Mouse (Mus musculus): ENCODE results near the gene Daxx. TPM values are rescaled to one million over a fixed set of nuclear protein-coding genes. Genes with fewer than 3 reads are reported as not detected.
"Not testable (repeated sequence)": the region's sequence is repeated elsewhere in the genome, so short reads cannot be mapped to it uniquely, and the experiment has no call there.

Daxx gene
- polyA plus RNA-seq, 1 experiment from 2014 or later, result 35.3 TPM

- peak overlapping the region; percentile 91; the same call in 1 of the 2 replicates for H3K27ac ChIP-seq (replicated peaks)
- no peaks in the 10 kb centered on the region for H3K9me3 ChIP-seq
- peak overlapping the region; percentile 99 for H3K4me2 ChIP-seq
- H3K9ac ChIP-seq, result peak overlapping the region; percentile 81
- no peaks in the 10 kb centered on the region for H3K27me3 ChIP-seq (replicated peaks)
- H3K4me1 ChIP-seq, result peaks cover 53% of the 10 kb centered on the region
- 71% methylated on average over 10 of the region's 10 CpGs for WGBS
- ATAC-seq (ENCODE audit: extremely low read depth, insufficient number of reproducible peaks, low FRiP score, low TSS enrichment), result no peak
- peaks cover 79% of the 10 kb centered on the region for H3K36me3 ChIP-seq
- peak overlapping the region; percentile 61 for H3K4me3 ChIP-seq
Measured at GRCm38 (mm10) chr17:33950131-33950625, 41.0 kb downstream of the Daxx start.

GRCm38 (mm10) chr17:33951021-33951946, 42.1 kb downstream of the Daxx start, which contains the start of gene B3galt4:
Gene B3galt4, minus strand, starts transcription at chr17:33951488.
- Histone ChIP-seq H3K36me3 (peaks cover 68% of the 10 kb centered on the region), H3K27me3 (replicated peaks) (no peaks in the 10 kb centered on the region), H3K4me2 (peak within 1 kb of the TSS; percentile 99), H3K9me3 (no peaks in the 10 kb centered on the region), H3K27ac (replicated peaks) (peak within 1 kb of the TSS; percentile 91), H3K9ac (peak within 1 kb of the TSS; percentile 81), H3K4me3 (peak within 1 kb of the TSS; percentile 61), H3K4me1 (peaks cover 54% of the 10 kb centered on the region)
- ATAC-seq (ENCODE audit: extremely low read depth, insufficient number of reproducible peaks, low FRiP score, low TSS enrichment), result peak; percentile 31; the same call in 1 of the 2 replicates
- WGBS, result under 1% methylated on average over 45 of the region's 45 CpGs

- 70% methylated on average over 13 of the region's 13 CpGs for WGBS
- Histone ChIP-seq H3K4me2 (peak overlapping the region; percentile 99), H3K4me1 (peaks cover 60% of the 10 kb centered on the region), H3K4me3 (peak overlapping the region; percentile 61), H3K27ac (replicated peaks) (peak overlapping the region; percentile 91), H3K36me3 (peaks cover 63% of the 10 kb centered on the region), H3K9ac (peak overlapping the region; percentile 81)
- ATAC-seq (ENCODE audit: extremely low read depth, insufficient number of reproducible peaks, low FRiP score, low TSS enrichment); H3K9me3 ChIP-seq; H3K27me3 ChIP-seq (replicated peaks): not testable (repeated sequence)
Measured at GRCm38 (mm10) chr17:33952015-33952414, 42.8 kb downstream of the Daxx start.

- Histone ChIP-seq H3K27me3 (replicated peaks) (no peaks in the 10 kb centered on the region), H3K9ac (peak overlapping the region; percentile 93), H3K4me1 (peaks cover 60% of the 10 kb centered on the region), H3K27ac (replicated peaks) (no peak overlapping the region), H3K4me3 (0 out of 2 replicates have a peak overlapping the region, but pooled peaks have one; percentile 76), H3K9me3 (no peaks in the 10 kb centered on the region), H3K4me2 (peak overlapping the region; percentile 99), H3K36me3 (peaks cover 58% of the 10 kb centered on the region)
- ATAC-seq (ENCODE audit: extremely low read depth, insufficient number of reproducible peaks, low FRiP score, low TSS enrichment), result no peak
- 76% methylated on average over 4 of the region's 4 CpGs for WGBS
Measured at GRCm38 (mm10) chr17:33952879-33953278, 43.7 kb downstream of the Daxx start.

GRCm38 (mm10) chr17:33953310-33953709, 44.1 kb downstream of the Daxx start:
- Histone ChIP-seq H3K9me3 (no peaks in the 10 kb centered on the region), H3K27ac (replicated peaks) (no peak overlapping the region), H3K27me3 (replicated peaks) (no peaks in the 10 kb centered on the region), H3K4me3 (peak overlapping the region; percentile 76), H3K4me2 (peak overlapping the region; percentile 99), H3K36me3 (peaks cover 57% of the 10 kb centered on the region), H3K9ac (peak overlapping the region; percentile 93), H3K4me1 (peaks cover 60% of the 10 kb centered on the region)
- WGBS, result 75% methylated on average over 3 of the region's 3 CpGs
- ATAC-seq (ENCODE audit: extremely low read depth, insufficient number of reproducible peaks, low FRiP score, low TSS enrichment), result no peak

GRCm38 (mm10) chr17:33953961-33954565, 44.8 kb downstream of the Daxx start:
- Histone ChIP-seq H3K27ac (replicated peaks) (peak overlapping the region; percentile 92), H3K4me2 (peak overlapping the region; percentile 99), H3K27me3 (replicated peaks) (no peaks in the 10 kb centered on the region), H3K9ac (peak overlapping the region; percentile 93), H3K9me3 (no peaks in the 10 kb centered on the region), H3K4me3 (peak overlapping the region; percentile 76), H3K36me3 (peaks cover 57% of the 10 kb centered on the region), H3K4me1 (peaks cover 60% of the 10 kb centered on the region)
- WGBS, result 39% methylated on average over 5 of the region's 5 CpGs
- ATAC-seq (ENCODE audit: extremely low read depth, insufficient number of reproducible peaks, low FRiP score, low TSS enrichment), result no peak

GRCm38 (mm10) chr17:33954646-33955554, 45.7 kb downstream of the Daxx start:
- peaks cover 57% of the 10 kb centered on the region for H3K36me3 ChIP-seq
- H3K9me3 ChIP-seq, result no peaks in the 10 kb centered on the region
- peak overlapping the region; percentile 93 for H3K9ac ChIP-seq
- peak overlapping the region; percentile 99 for H3K4me2 ChIP-seq
- 1% methylated on average over 33 of the region's 33 CpGs for WGBS
- no peaks in the 10 kb centered on the region for H3K27me3 ChIP-seq (replicated peaks)
- peak overlapping the region; percentile 92 for H3K27ac ChIP-seq (replicated peaks)
- ATAC-seq (ENCODE audit: extremely low read depth, insufficient number of reproducible peaks, low FRiP score, low TSS enrichment), result no peak; the same call in 1 of the 2 replicates
- H3K4me3 ChIP-seq, result peak overlapping the region; percentile 76
- peaks cover 54% of the 10 kb centered on the region for H3K4me1 ChIP-seq

GRCm38 (mm10) chr17:33955555-33956214, 46.5 kb downstream of the Daxx start, which contains the start of the genes Vps52 and Rps18:
Gene Vps52, plus strand, starts transcription at chr17:33955812.
Gene Rps18, minus strand, starts transcription at chr17:33956001.
- no peaks in the 10 kb centered on the region for H3K9me3 ChIP-seq
- ATAC-seq (ENCODE audit: extremely low read depth, insufficient number of reproducible peaks, low FRiP score, low TSS enrichment), result peak; percentile 85
- H3K27ac ChIP-seq (replicated peaks), result peak within 1 kb of the TSS; percentile 92
- peaks cover 61% of the 10 kb centered on the region for H3K36me3 ChIP-seq
- H3K4me3 ChIP-seq, result peak within 1 kb of the TSS; percentile 76
- WGBS, result under 1% methylated on average over 50 of the region's 50 CpGs
- H3K4me2 ChIP-seq, result peak within 1 kb of the TSS; percentile 99
- H3K4me1 ChIP-seq, result peaks cover 46% of the 10 kb centered on the region
- H3K9ac ChIP-seq, result peak within 1 kb of the TSS; percentile 93
- no peaks in the 10 kb centered on the region for H3K27me3 ChIP-seq (replicated peaks)

GRCm38 (mm10) chr17:33956336-33956735, 47.1 kb downstream of the Daxx start:
- Histone ChIP-seq H3K36me3 (peaks cover 67% of the 10 kb centered on the region), H3K9me3 (no peaks in the 10 kb centered on the region), H3K27ac (replicated peaks) (peak overlapping the region; percentile 91), H3K27me3 (replicated peaks) (no peaks in the 10 kb centered on the region), H3K4me2 (peak overlapping the region; percentile 91), H3K4me3 (peak overlapping the region; percentile 76), H3K9ac (peak overlapping the region; percentile 91), H3K4me1 (peaks cover 40% of the 10 kb centered on the region)
- WGBS, result 10% methylated on average over 10 of the region's 10 CpGs
- ATAC-seq (ENCODE audit: extremely low read depth, insufficient number of reproducible peaks, low FRiP score, low TSS enrichment), result no peak

GRCm38 (mm10) chr17:33957493-33957892, 48.3 kb downstream of the Daxx start:
- Histone ChIP-seq H3K27me3 (replicated peaks) (no peaks in the 10 kb centered on the region), H3K9me3 (no peaks in the 10 kb centered on the region), H3K4me3 (no peak overlapping the region), H3K36me3 (peaks cover 69% of the 10 kb centered on the region), H3K4me2 (no peak overlapping the region), H3K4me1 (peaks cover 30% of the 10 kb centered on the region), H3K27ac (replicated peaks) (no peak overlapping the region), H3K9ac (no peak overlapping the region)
- ATAC-seq (ENCODE audit: extremely low read depth, insufficient number of reproducible peaks, low FRiP score, low TSS enrichment), result no peak
- WGBS, result 86% methylated on average over 6 of the region's 6 CpGs
